Mouse (Mus musculus): ENCODE data around the gene Ppp1r14a.

GRCm38 (mm10) chr7:29306108-29306507, 17.0 kb downstream of the Ppp1r14a start:
- no peak for TF ChIP-seq POLR2A (IDR thresholded peaks at IDR 0.05; ENCODE audit: insufficient read depth, low read length)
- no peak for TF ChIP-seq CTCF (IDR thresholded peaks at IDR 0.05; ENCODE audit: low read depth, low read length)
